Mouse (Mus musculus) common myeloid progenitor, adult 5-6 weeks (primary cell): Measurements from ENCODE around the gene Pigw. TPM values are rescaled to one million over a fixed set of nuclear protein-coding genes. Genes with fewer than 3 reads are reported as not detected.
"Not testable (repeated sequence)": the region's sequence is repeated elsewhere in the genome, so short reads cannot be mapped to it uniquely, and the experiment has no call there.

Source experiments
- ATAC-seq: replicated peaks from 2 replicates; pipeline ENCODE4 v1.8.0; 2016; ENCODE audit warnings: low read depth, mild to moderate bottlenecking, moderate TSS enrichment, inconsistent platforms; ENCODE audit not compliant: poor library complexity, severe bottlenecking
- total RNA-seq: library from RNA; stranded (forward); fragments of 200-1000, 187-1606 nt; gene quantifications from 2 replicates; pipeline ENCODE4 v1.2.3, GENCODE M21; 2017

The Pigw gene
- total RNA-seq, 1 experiment from 2014 or later, result 12.0 TPM

DNA sequence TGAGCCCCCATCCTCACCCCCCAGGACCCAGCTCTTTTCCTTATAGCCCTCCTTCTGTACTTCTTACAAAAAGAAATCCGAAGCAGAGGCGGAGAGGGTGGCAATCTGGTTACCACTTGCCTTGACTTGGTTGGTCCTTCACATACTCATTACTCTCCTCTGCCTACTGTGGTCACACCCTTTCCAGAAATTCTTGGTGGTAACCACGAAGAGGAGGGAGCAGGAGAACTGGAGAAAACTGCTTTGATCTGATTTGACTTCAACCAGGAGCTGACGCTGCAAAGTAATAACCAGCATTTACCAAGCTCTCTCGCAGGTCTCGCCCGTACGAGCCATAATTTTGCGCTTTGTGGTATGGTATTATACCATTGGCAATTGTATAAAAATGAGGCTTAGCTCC is 886 bp upstream of the Pigw start:
- ATAC-seq, result no peak

DNA sequence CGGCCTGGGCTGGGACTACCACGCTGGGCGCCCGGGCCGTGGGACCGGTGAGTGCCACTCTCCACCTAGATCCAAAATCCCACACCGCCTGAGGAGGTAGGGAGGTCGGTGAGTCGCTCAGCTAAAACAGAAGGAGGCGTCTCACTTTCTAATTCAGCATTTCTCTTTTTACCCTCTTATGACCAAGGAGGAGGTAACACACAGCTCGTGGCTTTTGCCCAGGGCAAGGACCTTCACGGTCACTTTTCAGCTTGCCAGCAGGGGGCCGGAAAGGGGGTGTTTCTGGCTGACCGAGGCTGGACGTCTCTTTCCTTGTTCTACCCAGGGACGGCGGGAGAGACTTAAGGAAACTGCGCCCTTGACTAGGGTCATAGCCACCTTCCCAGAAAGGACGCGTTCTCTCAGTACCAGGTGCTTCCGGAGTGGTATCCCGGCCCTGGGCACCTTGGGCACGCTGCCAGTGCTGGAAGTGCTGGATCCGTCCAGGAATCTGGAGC is 428 bp upstream of the Pigw start:
- ATAC-seq, result peak; percentile 42

DNA sequence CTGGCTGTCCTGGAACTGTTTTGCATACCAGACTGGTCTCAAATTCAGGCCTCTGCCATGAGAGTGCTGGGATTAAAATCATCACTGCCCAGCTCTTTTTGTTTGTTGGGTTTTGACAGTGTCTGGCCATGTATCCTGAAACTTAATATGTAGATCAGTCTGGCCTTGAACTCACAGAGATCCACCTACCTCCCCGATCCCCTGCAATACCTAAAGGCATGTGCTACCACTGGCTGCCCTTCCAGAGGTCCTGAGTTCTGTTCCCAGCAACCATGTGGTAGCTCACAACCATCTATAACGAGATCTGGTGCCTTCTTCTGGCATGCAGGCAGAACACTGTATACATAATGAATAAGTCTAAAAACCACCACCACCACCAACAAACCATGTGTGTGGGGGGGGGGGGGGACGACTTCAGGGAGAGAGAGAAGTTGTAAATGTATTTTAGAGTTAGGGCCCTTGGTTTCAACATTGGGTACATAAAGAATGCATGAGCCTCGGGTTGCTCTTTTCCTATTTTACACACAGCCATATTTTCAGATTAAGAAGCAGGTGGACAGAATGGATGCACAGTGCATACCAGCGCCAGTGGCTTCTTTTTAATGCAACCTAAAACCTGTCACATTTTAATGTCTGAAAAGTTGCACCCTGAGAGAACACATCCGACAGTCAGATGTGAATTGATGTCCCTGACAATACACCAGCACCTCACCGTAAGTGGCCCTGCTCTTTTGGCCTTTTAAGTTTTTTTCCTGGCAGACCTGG is 896 bp downstream of the Pigw start:
- no peak for ATAC-seq

- ATAC-seq, result not testable (repeated sequence)
Observed at GRCm38 (mm10) chr11:84876020-84876419, 4.1 kb downstream of the Pigw start.

GRCm38 (mm10) chr11:84873042-84873833 is 6.8 kb downstream of the Pigw start:
- no peak for ATAC-seq

- no peak for ATAC-seq
Observed at GRCm38 (mm10) chr11:84871548-84872069, 8.5 kb downstream of the Pigw start.

GRCm38 (mm10) chr11:84871046-84871445 is 9.0 kb downstream of the Pigw start:
- no peak for ATAC-seq

DNA sequence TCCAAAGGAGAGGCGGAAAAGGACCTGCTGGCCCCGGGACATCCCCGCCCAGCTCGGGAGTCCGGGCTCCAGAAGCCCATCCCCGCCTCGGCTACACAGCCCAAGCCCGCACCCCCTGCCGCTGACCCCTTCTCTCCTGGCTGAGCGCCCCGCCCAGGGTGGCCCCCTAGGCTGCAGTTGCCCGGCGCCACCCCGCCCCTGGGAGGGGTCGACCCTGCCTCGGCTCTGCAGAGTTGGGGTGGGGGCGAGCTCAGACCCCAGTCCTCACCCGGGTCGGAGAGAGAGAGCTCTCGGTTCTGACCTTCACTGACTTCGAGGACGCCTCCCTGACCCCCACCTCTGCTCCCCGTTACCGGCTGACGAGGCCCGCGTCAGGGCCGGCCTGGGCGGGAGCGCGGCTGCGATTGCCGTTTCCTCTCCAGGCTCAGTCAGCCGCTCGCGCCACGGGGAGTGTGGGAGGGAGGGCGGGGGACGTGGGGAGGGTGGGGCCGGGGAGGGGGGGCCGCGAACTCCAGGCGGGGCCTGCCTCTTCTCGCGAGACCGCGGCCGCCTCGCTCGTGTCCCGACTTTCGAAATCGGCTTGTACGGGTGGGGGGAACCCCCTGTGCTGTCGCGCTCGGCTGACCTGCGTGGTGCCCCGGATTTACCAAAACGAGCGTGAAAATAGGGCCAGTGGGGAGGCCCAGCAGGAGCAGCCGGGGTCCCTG is 9.6 kb downstream of the Pigw start, which contains the start of gene Ggnbp2:
Gene Ggnbp2 (minus strand): TSS at position 481 of the 707 bp plus-strand sequence.
- ATAC-seq, result peak; percentile 61

- peak; percentile 78 for ATAC-seq
Observed at GRCm38 (mm10) chr11:84869537-84870232, 10.4 kb downstream of the Pigw start.

DNA sequence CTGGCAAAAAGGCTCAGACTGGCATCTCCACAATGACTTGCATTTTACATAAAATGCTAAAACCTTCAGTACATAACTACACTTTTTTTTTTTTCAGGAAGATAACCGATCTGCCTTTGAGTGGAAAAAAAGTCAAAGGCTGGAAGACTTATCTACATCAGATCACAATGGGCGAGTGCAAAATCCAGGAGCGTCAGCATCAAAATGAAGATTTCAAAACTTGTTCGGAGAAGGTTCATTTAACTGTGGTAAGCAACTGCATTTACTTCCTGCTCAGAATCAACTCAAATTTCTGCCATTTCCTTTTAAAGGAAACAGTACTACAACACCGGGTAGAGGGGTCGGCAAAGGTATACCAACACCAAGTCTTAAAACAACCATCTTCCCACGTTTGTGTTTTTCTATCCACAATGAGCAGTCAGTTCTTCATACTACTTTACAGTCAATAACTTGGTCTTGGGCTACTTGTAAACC is 11.3 kb downstream of the Pigw start:
- no peak for ATAC-seq

DNA sequence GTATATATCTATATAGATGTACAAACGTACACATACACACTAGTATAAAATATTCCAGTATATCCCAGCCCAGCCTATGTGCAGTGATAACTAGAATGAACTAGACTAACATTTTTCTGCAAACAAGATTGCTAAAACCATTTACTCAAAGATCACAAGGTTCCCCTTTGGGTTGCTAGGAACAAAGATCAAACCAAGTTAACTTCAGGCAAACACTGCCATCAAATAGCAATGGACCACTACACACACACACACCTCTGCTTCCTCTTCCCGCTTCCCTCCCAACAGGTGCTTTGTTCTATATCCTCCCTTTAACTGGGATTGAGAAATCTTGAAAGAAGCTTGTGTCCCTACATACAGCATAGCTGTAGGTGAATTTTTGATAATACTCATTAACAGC is 12.5 kb downstream of the Pigw start:
- ATAC-seq, result no peak

GRCm38 (mm10) chr11:84865268-84865667 is 14.8 kb downstream of the Pigw start:
- ATAC-seq, result no peak

- no peak for ATAC-seq
Observed at GRCm38 (mm10) chr11:84855285-84855684, 24.8 kb downstream of the Pigw start.

GRCm38 (mm10) chr11:84847475-84848090 is 32.5 kb downstream of the Pigw start:
- no peak for ATAC-seq

DNA sequence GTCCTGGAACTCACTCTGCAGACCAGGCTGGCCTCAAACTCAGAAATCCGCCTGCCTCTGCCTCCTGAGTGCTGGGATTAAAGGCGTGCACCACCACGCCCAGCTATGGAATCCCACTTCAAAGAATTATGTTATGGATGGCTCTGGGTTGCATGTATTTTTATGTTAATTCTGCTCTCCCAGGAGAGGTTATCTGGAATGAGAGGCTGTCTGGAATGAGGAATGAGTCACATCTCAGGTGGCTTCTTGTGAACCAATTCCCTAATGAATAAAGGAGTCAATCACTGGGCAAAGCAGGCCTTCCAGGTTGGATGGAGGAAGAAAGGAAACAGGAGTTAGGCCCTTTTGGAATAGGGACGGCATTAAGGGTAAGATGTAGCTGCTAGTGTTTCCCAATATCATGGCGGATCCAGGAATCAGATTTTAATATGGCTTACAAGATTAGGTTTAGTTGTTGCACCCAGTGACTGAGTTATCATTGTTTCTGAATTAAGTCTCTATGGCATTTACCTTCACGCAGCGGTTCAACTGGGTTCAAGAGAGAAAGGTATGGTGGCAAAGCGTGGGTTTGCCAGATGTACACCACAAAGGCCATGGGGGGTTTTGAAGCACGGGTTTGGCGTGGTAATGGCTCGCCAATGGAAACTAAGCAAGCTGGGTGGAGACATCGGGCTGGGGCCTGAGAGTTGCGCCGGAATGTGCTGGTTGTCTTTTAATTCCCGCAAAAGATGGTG is 33.2 kb downstream of the Pigw start:
- no peak for ATAC-seq

- no peak for ATAC-seq
Observed at GRCm38 (mm10) chr11:84839330-84839729, 40.8 kb downstream of the Pigw start.

- not testable (repeated sequence) for ATAC-seq
Observed at GRCm38 (mm10) chr11:84829495-84829894, 50.6 kb downstream of the Pigw start.
